In genomic region chr14:56667969-56668802, GRCm38 (mm10) we compare ENCODE assay signal across 7 mouse cellular contexts. TPM values are rescaled to one million over a fixed set of nuclear protein-coding genes. Genes with fewer than 3 reads are reported as not detected.
DNase-seq lines count a peak whose midpoint lies in the region; ATAC-seq lines count a peak whose summit lies in the region.

Gene Mphosph8 (plus strand): TSS chr14:56668248.

- ATAC-seq in intestine, embryonic 15.5 days: peak; percentile 100

- H3K36me3 ChIP-seq in intestine, embryonic 15.5 days: peaks cover 6% of the 10 kb centered on the region
- H3K36me3 ChIP-seq in midbrain, embryonic 10.5 days: peaks cover 20% of the 10 kb centered on the region

- peak within 1 kb of the TSS; percentile 62 for H3K9ac ChIP-seq in intestine, embryonic 15.5 days

- H3K9me3 ChIP-seq in intestine, embryonic 15.5 days: no peaks in the 10 kb centered on the region
- H3K9me3 ChIP-seq in midbrain, embryonic 10.5 days (replicated peaks): no peaks in the 10 kb centered on the region

- peak within 1 kb of the TSS; percentile 79 for H3K4me2 ChIP-seq in intestine, embryonic 15.5 days (replicated peaks)

- DNase-seq in adrenal gland, adult 2 months: peak; percentile 99
- peak; percentile 100 for DNase-seq in embryo, embryonic 11.5 days (ENCODE audit: low read depth, low spot score)
- DNase-seq in gastrocnemius, postnatal 36 days: peak; percentile 99
- DNase-seq in left cerebral cortex, postnatal 25 days (ENCODE audit: low spot score in 2 of 2): peak; percentile 100
- peak; percentile 100 for DNase-seq in midbrain, embryonic 10.5 days (ENCODE audit: low spot score)
- DNase-seq in right cerebral cortex, postnatal 4 days: peak; percentile 99

- H3K4me3 ChIP-seq in intestine, embryonic 15.5 days (replicated peaks): peak within 1 kb of the TSS; percentile 67
- peak within 1 kb of the TSS; percentile 62 for H3K4me3 ChIP-seq in midbrain, embryonic 10.5 days

- intact Hi-C loops in gastrocnemius, postnatal 36 days (cut with DNase I): no loop called here
- intact Hi-C loops in left cerebral cortex, postnatal 25 days (cut with DNase I): loop anchor here (2.0 to 5.0 kb wide), 3 partner anchors 91 to 296 kb away; partner anchors contain the start of genes Cenpj, Parp4 and Pspc1

- under 1% methylated on average over 70 of the region's 70 CpGs for WGBS in intestine, embryonic 15.5 days
- under 1% methylated on average over 70 of the region's 70 CpGs for WGBS in midbrain, embryonic 10.5 days

- no peaks in the 10 kb centered on the region for H3K27me3 ChIP-seq in intestine, embryonic 15.5 days (replicated peaks)
- no peaks in the 10 kb centered on the region for H3K27me3 ChIP-seq in midbrain, embryonic 10.5 days (ENCODE audit: low read depth, poor library complexity, severe bottlenecking)

- H3K4me1 ChIP-seq in intestine, embryonic 15.5 days (replicated peaks): peaks cover 12% of the 10 kb centered on the region
- peaks cover 19% of the 10 kb centered on the region for H3K4me1 ChIP-seq in midbrain, embryonic 10.5 days

- H3K27ac ChIP-seq in intestine, embryonic 15.5 days: peak within 1 kb of the TSS; percentile 82
- H3K27ac ChIP-seq in midbrain, embryonic 10.5 days (replicated peaks): peak within 1 kb of the TSS; percentile 96

RNA-seq across cellular contexts. Expression of gene Mphosph8, which starts in this region (rescaled TPM):
- 10 to 100 TPM; 24.6 to 25.4 TPM for total RNA-seq in adrenal gland, adult 2 months (2021)
- 0.54 and 1.4 TPM in 2 replicates for polyA plus RNA-seq in adrenal gland, adult 2 months (2012; rRNA removed)
- total RNA-seq in gastrocnemius, postnatal 36 days (2021): 10 to 100 TPM; 10.7 to 13.4 TPM
- polyA plus RNA-seq in intestine, embryonic 15.5 days (2015; fragmentation: Nextera tagmentation; extraction: Ambion mirVana): 26.3 and 26.5 TPM in 2 replicates
- 10 to 100 TPM; 49.0 to 57.0 TPM for total RNA-seq in left cerebral cortex, postnatal 25 days (2021)
- polyA plus RNA-seq in midbrain, embryonic 10.5 days (2016; fragmentation: Nextera tagmentation; extraction: Ambion mirVana): 40.6 and 43.4 TPM in 2 replicates

Comparison
In these comparisons a context has a peak if more than half of its experiments do, and no peak if none do; other contexts are left out.
1. Peak in every context shown above with its lines: DNase-seq, ATAC-seq, H3K4me3 ChIP-seq and H3K27ac ChIP-seq.
2. RNA of gene Mphosph8 (polyA plus RNA-seq): 40.6 to 43.4 TPM in midbrain, embryonic 10.5 days and 26.3 to 26.5 TPM in intestine, embryonic 15.5 days; 0.54 to 1.4 TPM in adrenal gland, adult 2 months; every median in the first group is over 10 times any median in the second.